Mouse (Mus musculus): ENCODE data around the gene Asxl2.

- TF ChIP-seq CTCF (IDR thresholded peaks at IDR 0.05; ENCODE audit: control insufficient read depth, insufficient read depth, insufficient replicate concordance, low read depth, low read length) = no peak
- no peak for TF ChIP-seq POLR2A (IDR thresholded peaks at IDR 0.05; ENCODE audit: control insufficient read depth, low read depth, low read length)
Measured at GRCm38 (mm10) chr12:3377755-3378154, 48.9 kb upstream of the Asxl2 start.

Data from testis, adult 2 months (tissue).